ENCODE assay signal across 11 mouse cellular contexts in the genomic region with DNA sequence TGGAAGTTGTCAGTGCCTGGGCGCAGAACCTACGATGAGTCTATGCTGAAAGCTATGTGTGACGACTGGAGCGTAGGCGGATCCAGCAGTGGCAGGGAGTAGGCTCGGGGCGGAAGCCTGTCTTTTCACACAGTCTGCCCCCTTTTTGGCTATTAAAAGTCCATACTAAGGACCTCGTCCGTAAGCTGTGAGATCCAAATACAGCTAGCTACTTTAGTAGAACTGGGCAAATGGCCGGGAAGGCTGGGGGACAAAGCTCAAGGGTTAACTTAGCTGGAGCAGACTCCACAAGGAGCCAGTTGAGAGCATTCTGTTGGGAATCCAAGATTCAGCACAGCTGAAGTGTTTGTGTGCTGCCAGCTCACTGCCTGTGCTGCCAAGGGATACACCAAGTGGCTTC. TPM values are rescaled to one million over a fixed set of nuclear protein-coding genes. Genes with fewer than 3 reads are reported as not detected.
DNase-seq lines count a peak whose midpoint lies in the region; ATAC-seq lines count a peak whose summit lies in the region.
"Had no signal": no experiment of that assay in that cellular context is flagged by ENCODE, and none has a peak within 500 bp of the region (broad histone marks: within the 10 kb centered on the region; RNA-seq: fewer than 3 reads in every experiment).

No protein-coding gene starts in this region.

- 90% methylated on average over 10 of the region's 10 CpGs for WGBS in kidney, embryonic 14.5 days

- H3K4me2 ChIP-seq in kidney, embryonic 14.5 days (replicated peaks; ENCODE audit: low read depth, low read length) = no peak overlapping the region
- H3K4me2 ChIP-seq: heart, embryonic 11.5 days; hindbrain, embryonic 13.5 days; midbrain, embryonic 15.5 days had no signal

- no peak overlapping the region for H3K9ac ChIP-seq in kidney, embryonic 14.5 days (ENCODE audit: low read depth, low read length)
- H3K9ac ChIP-seq: hindbrain, embryonic 13.5 days; midbrain, embryonic 15.5 days had no signal

- no peaks in the 10 kb centered on the region for H3K27me3 ChIP-seq in kidney, embryonic 14.5 days (ENCODE audit: control insufficient read depth, insufficient read depth, low read length)
- H3K27me3 ChIP-seq: midbrain, embryonic 15.5 days had no signal

- H3K4me1 ChIP-seq in kidney, embryonic 14.5 days (ENCODE audit: control insufficient read depth, insufficient read depth, low read length) = no peaks in the 10 kb centered on the region
- H3K4me1 ChIP-seq: midbrain, embryonic 15.5 days had no signal

- no peak for ATAC-seq in kidney, embryonic 14.5 days (ENCODE audit: low FRiP score, low TSS enrichment)
- ATAC-seq: forebrain, embryonic 14.5 days; midbrain, embryonic 15.5 days had no signal

- H3K27ac ChIP-seq in kidney, embryonic 14.5 days (ENCODE audit: low read depth, low read length) = no peak overlapping the region
- H3K27ac ChIP-seq: hindbrain, embryonic 13.5 days; midbrain, embryonic 15.5 days had no signal

- peak; percentile 71 for DNase-seq in kidney, adult 18-20 months
- peak; percentile 93 for DNase-seq in kidney, adult 9 months
- DNase-seq in left cerebral cortex, adult 18-20 months (ENCODE audit: low spot score in 2 of 2) = peak; percentile 76 to 77
- DNase-seq in telencephalon, adult 2 months (ENCODE audit: low read depth, low spot score) = peak; percentile 78
- DNase-seq in thymus, postnatal 36 days = no peak
- DNase-seq in thymus, postnatal 4 days = no peak

- no peaks in the 10 kb centered on the region for H3K9me3 ChIP-seq in kidney, embryonic 14.5 days (ENCODE audit: control insufficient read depth, low read length)
- H3K9me3 ChIP-seq: hindbrain, embryonic 13.5 days; midbrain, embryonic 15.5 days had no signal

- H3K36me3 ChIP-seq in kidney, embryonic 14.5 days (ENCODE audit: control insufficient read depth, insufficient read depth, low read length) = no peaks in the 10 kb centered on the region

- H3K4me3 ChIP-seq in kidney, embryonic 14.5 days (ENCODE audit: low read length) = no peak overlapping the region
- H3K4me3 ChIP-seq: hindbrain, embryonic 13.5 days; midbrain, embryonic 15.5 days had no signal

RNA-seq across cellular contexts. Expression of gene Dusp22, which starts 6.7 kb away (rescaled TPM):
- 16.3 and 22.5 TPM in 2 replicates for polyA plus RNA-seq in kidney, embryonic 14.5 days (2014; fragmentation: Nextera tagmentation; extraction: Ambion mirVana)
- total RNA-seq in left cerebral cortex, adult 18-20 months (2021) = 10 to 100 TPM; 29.0 to 31.4 TPM

Comparison
In these comparisons a context has a peak if more than half of its experiments do, and no peak if none do; other contexts are left out.
1. DNase-seq: peak in kidney, adult 18-20 months (single experiment), kidney, adult 9 months (single experiment), left cerebral cortex, adult 18-20 months (2 of 2) and telencephalon, adult 2 months (single experiment); none in thymus, postnatal 36 days (0 of 2) and thymus, postnatal 4 days (single experiment).